Mouse (Mus musculus) kidney, embryonic 15.5 days (tissue): ENCODE measurements around the gene Slc46a3. TPM values are rescaled to one million over a fixed set of nuclear protein-coding genes. Genes with fewer than 3 reads are reported as not detected.
A peak's percentile ranks its signal among the peaks of the same experiment; 100 is the strongest.

Experiments used
- ATAC-seq: fragments of 200-750 bp; cut with Nextera tagmentation; replicated peaks from 2 replicates; pipeline ENCODE4 v1.8.0; 2017; ENCODE audit warnings: moderate TSS enrichment; ENCODE audit not compliant: low FRiP score
- H3K27ac ChIP-seq: fragments of 300-500 bp; sonication (generic); 2 replicates; pipeline ENCODE4 v1.5.1; 2015; ENCODE audit warnings: mild to moderate bottlenecking, inconsistent platforms
- H3K27me3 ChIP-seq: fragments of 300-500 bp; sonication (generic); 2 replicates; pipeline ENCODE4 v1.6.1; 2015; ENCODE audit warnings: inconsistent platforms
- H3K36me3 ChIP-seq: fragments of 300-500 bp; sonication (generic); 2 replicates; pipeline ENCODE4 v1.6.1; 2015; ENCODE audit warnings: inconsistent platforms
- H3K4me1 ChIP-seq: fragments of 300-500 bp; sonication (generic); 2 replicates; pipeline ENCODE4 v1.6.1; 2015; ENCODE audit warnings: inconsistent platforms
- H3K4me2 ChIP-seq: fragments of 300-500 bp; sonication (generic); 2 replicates; pipeline ENCODE4 v1.6.1; 2015; ENCODE audit warnings: moderate library complexity, mild to moderate bottlenecking, inconsistent platforms
- H3K4me3 ChIP-seq: fragments of 300-500 bp; sonication (generic); replicated peaks from 2 replicates; pipeline ENCODE4 v1.5.1; 2015; ENCODE audit warnings: mild to moderate bottlenecking, inconsistent platforms
- H3K9ac ChIP-seq: fragments of 300-500 bp; sonication (generic); 2 replicates; pipeline ENCODE4 v1.6.1; 2015; ENCODE audit warnings: mild to moderate bottlenecking, inconsistent platforms
- H3K9me3 ChIP-seq: fragments of 300-500 bp; sonication (generic); replicated peaks from 2 replicates; pipeline ENCODE4 v1.6.1; 2016; ENCODE audit warnings: inconsistent platforms
- WGBS: fragments of 180-500 bp; shearing (Covaris S2); methylation state at CpG from one replicate; pipeline ENCODE4 v1.1.7; 2015; ENCODE audit warnings: mixed read lengths; 5-methylcytosine and 5-hydroxymethylcytosine counted together
- polyA plus RNA-seq: library from polyadenylated mRNA; unstranded; fragments of >200 nt; fragmentation: Nextera tagmentation; extraction: Ambion mirVana; gene quantifications from 2 replicates; pipeline ENCODE4 v1.2.1, GENCODE M21; 2015

Slc46a3 gene
- polyA plus RNA-seq, 1 experiment from 2014 or later = 2.3 TPM

GRCm38 (mm10) chr5:147860449-147861261 lies 34.0 kb downstream of the Slc46a3 start, which contains the start of gene Pomp:
Gene Pomp (plus strand): TSS chr5:147860461.
- peak; percentile 94 for ATAC-seq
- under 1% methylated on average over 68 of the region's 68 CpGs for WGBS
- H3K36me3 ChIP-seq = peaks cover 36% of the 10 kb centered on the region

GRCm38 (mm10) chr5:147860076-147860448 lies 34.6 kb downstream of the Slc46a3 start:
- Histone ChIP-seq H3K27me3 (no peaks in the 10 kb centered on the region), H3K9ac (peak overlapping the region; percentile 85), H3K4me3 (peak overlapping the region; percentile 75), H3K27ac (peak overlapping the region; percentile 87), H3K36me3 (peaks cover 30% of the 10 kb centered on the region), H3K4me2 (peak overlapping the region; percentile 64), H3K9me3 (no peaks in the 10 kb centered on the region), H3K4me1 (peaks cover 17% of the 10 kb centered on the region)
- ATAC-seq = peak; percentile 62
- WGBS = under 1% methylated on average over 18 of the region's 18 CpGs

More at GRCm38 (mm10) chr5:147860449-147861261, 34.0 kb downstream of the Slc46a3 start, which contains the start of gene Pomp:
- Histone ChIP-seq H3K4me1 (peaks cover 17% of the 10 kb centered on the region), H3K4me3 (peak within 1 kb of the TSS; percentile 75), H3K27me3 (no peaks in the 10 kb centered on the region), H3K9me3 (no peaks in the 10 kb centered on the region), H3K4me2 (peak within 1 kb of the TSS; percentile 64), H3K9ac (peak within 1 kb of the TSS; percentile 85), H3K27ac (peak within 1 kb of the TSS; percentile 87)

GRCm38 (mm10) chr5:147850194-147850593 lies 44.4 kb downstream of the Slc46a3 start:
- no peaks in the 10 kb centered on the region for H3K9me3 ChIP-seq
- H3K4me1 ChIP-seq = peaks cover 3% of the 10 kb centered on the region; the same call in 1 of the 2 replicates
- no peak overlapping the region for H3K27ac ChIP-seq
- no peak overlapping the region for H3K4me3 ChIP-seq
- peaks cover 8% of the 10 kb centered on the region; the same call in 1 of the 2 replicates for H3K27me3 ChIP-seq
- H3K36me3 ChIP-seq = no peaks in the 10 kb centered on the region
- no peak overlapping the region for H3K9ac ChIP-seq
- 69% methylated on average over 7 of the region's 7 CpGs for WGBS
- ATAC-seq = no peak
- no peak overlapping the region for H3K4me2 ChIP-seq

- Histone ChIP-seq H3K27ac (no peak overlapping the region), H3K4me1 (peaks cover 3% of the 10 kb centered on the region; the same call in 1 of the 2 replicates), H3K9ac (no peak overlapping the region), H3K9me3 (no peaks in the 10 kb centered on the region), H3K4me2 (0 out of 2 replicates have a peak overlapping the region, but pooled peaks have one; percentile 22), H3K36me3 (no peaks in the 10 kb centered on the region), H3K4me3 (no peak overlapping the region), H3K27me3 (peaks cover 8% of the 10 kb centered on the region; the same call in 1 of the 2 replicates)
- 25% methylated on average over 16 of the region's 16 CpGs for WGBS
- ATAC-seq = 0 out of 2 replicates have a peak, but pooled peaks have one; percentile 29
Measured at GRCm38 (mm10) chr5:147848164-147848863, 46.3 kb downstream of the Slc46a3 start.

GRCm38 (mm10) chr5:147847361-147847760 lies 47.3 kb downstream of the Slc46a3 start:
- H3K4me1 ChIP-seq = peaks cover 3% of the 10 kb centered on the region; the same call in 1 of the 2 replicates
- H3K36me3 ChIP-seq = no peaks in the 10 kb centered on the region
- no peak overlapping the region for H3K4me3 ChIP-seq
- WGBS = 54% methylated on average over 5 of the region's 5 CpGs
- ATAC-seq = no peak
- H3K4me2 ChIP-seq = no peak overlapping the region
- H3K27ac ChIP-seq = no peak overlapping the region
- H3K9me3 ChIP-seq = no peaks in the 10 kb centered on the region
- H3K9ac ChIP-seq = no peak overlapping the region
- peaks cover 8% of the 10 kb centered on the region; the same call in 1 of the 2 replicates for H3K27me3 ChIP-seq

- Histone ChIP-seq H3K4me1 (peaks cover 3% of the 10 kb centered on the region; the same call in 1 of the 2 replicates), H3K27ac (no peak overlapping the region), H3K9ac (no peak overlapping the region), H3K4me3 (no peak overlapping the region), H3K36me3 (no peaks in the 10 kb centered on the region), H3K4me2 (no peak overlapping the region), H3K27me3 (peaks cover 5% of the 10 kb centered on the region; the same call in 1 of the 2 replicates), H3K9me3 (no peaks in the 10 kb centered on the region)
- no peak for ATAC-seq
- WGBS = 57% methylated on average over 3 of the region's 3 CpGs
Measured at GRCm38 (mm10) chr5:147845319-147845718, 49.3 kb downstream of the Slc46a3 start.

- Histone ChIP-seq H3K27me3 (no peaks in the 10 kb centered on the region), H3K4me1 (peaks cover 3% of the 10 kb centered on the region; the same call in 1 of the 2 replicates), H3K4me2 (no peak overlapping the region), H3K9me3 (no peaks in the 10 kb centered on the region), H3K9ac (no peak overlapping the region), H3K36me3 (no peaks in the 10 kb centered on the region), H3K4me3 (no peak overlapping the region), H3K27ac (no peak overlapping the region)
- 74% methylated on average over 6 of the region's 7 CpGs for WGBS
- ATAC-seq = no peak
Measured at GRCm38 (mm10) chr5:147843340-147843739, 51.3 kb downstream of the Slc46a3 start.

- H3K4me3 ChIP-seq = no peak overlapping the region
- peaks cover 9% of the 10 kb centered on the region for H3K4me1 ChIP-seq
- no peak overlapping the region for H3K9ac ChIP-seq
- peaks cover 13% of the 10 kb centered on the region for H3K27me3 ChIP-seq
- 76% methylated on average over 12 of the region's 12 CpGs for WGBS
- H3K4me2 ChIP-seq = no peak overlapping the region
- no peaks in the 10 kb centered on the region for H3K9me3 ChIP-seq
- no peak overlapping the region for H3K27ac ChIP-seq
- no peak; the same call in 1 of the 2 replicates for ATAC-seq
- H3K36me3 ChIP-seq = no peaks in the 10 kb centered on the region
Measured at GRCm38 (mm10) chr5:147839418-147839817, 55.2 kb downstream of the Slc46a3 start.

- 0 out of 2 replicates have a peak, but pooled peaks have one; percentile 15 for ATAC-seq
- Histone ChIP-seq H3K27me3 (peaks cover 13% of the 10 kb centered on the region), H3K27ac (no peak overlapping the region), H3K4me2 (peak overlapping the region; percentile 38), H3K4me3 (no peak overlapping the region), H3K36me3 (no peaks in the 10 kb centered on the region), H3K4me1 (peaks cover 10% of the 10 kb centered on the region), H3K9me3 (no peaks in the 10 kb centered on the region), H3K9ac (no peak overlapping the region)
- 6% methylated on average over 17 of the region's 17 CpGs for WGBS
Measured at GRCm38 (mm10) chr5:147834841-147835500, 59.6 kb downstream of the Slc46a3 start.

- 40% methylated on average over 14 of the region's 14 CpGs for WGBS
Measured at GRCm38 (mm10) chr5:147832842-147833241, 61.8 kb downstream of the Slc46a3 start.

GRCm38 (mm10) chr5:147828846-147829245 lies 65.8 kb downstream of the Slc46a3 start:
- H3K27ac ChIP-seq = no peak overlapping the region
- 56% methylated on average over 8 of the region's 8 CpGs for WGBS
- no peaks in the 10 kb centered on the region for H3K27me3 ChIP-seq
- peak; percentile 74 for ATAC-seq
- no peaks in the 10 kb centered on the region for H3K36me3 ChIP-seq
- H3K9ac ChIP-seq = no peak overlapping the region
- H3K4me2 ChIP-seq = no peak overlapping the region
- no peak overlapping the region for H3K4me3 ChIP-seq
- peaks cover 22% of the 10 kb centered on the region for H3K4me1 ChIP-seq
- no peaks in the 10 kb centered on the region for H3K9me3 ChIP-seq

More at GRCm38 (mm10) chr5:147832842-147833241, 61.8 kb downstream of the Slc46a3 start:
- no peaks in the 10 kb centered on the region for H3K9me3 ChIP-seq
- peaks cover 13% of the 10 kb centered on the region for H3K27me3 ChIP-seq
- no peak overlapping the region for H3K4me3 ChIP-seq
- no peak for ATAC-seq
- peaks cover 14% of the 10 kb centered on the region for H3K4me1 ChIP-seq
- no peak overlapping the region for H3K4me2 ChIP-seq
- no peak overlapping the region for H3K9ac ChIP-seq
- no peak overlapping the region for H3K27ac ChIP-seq
- no peaks in the 10 kb centered on the region for H3K36me3 ChIP-seq
